Mouse (Mus musculus) erythroblast, embryonic 14.5 days (primary cell): Measurements from ENCODE around the gene Chd2.

Experiments
- GATA1 ChIP-seq: IDR thresholded peaks from 2 replicates; pipeline ENCODE4 v1.6.1; 2012; ENCODE audit warnings: low read length, inconsistent platforms, mixed read lengths
- TAL1 ChIP-seq: IDR thresholded peaks from 3 replicates; pipeline ENCODE4 v1.6.1; 2012; ENCODE audit warnings: low read length, inconsistent platforms, mixed read lengths

DNA sequence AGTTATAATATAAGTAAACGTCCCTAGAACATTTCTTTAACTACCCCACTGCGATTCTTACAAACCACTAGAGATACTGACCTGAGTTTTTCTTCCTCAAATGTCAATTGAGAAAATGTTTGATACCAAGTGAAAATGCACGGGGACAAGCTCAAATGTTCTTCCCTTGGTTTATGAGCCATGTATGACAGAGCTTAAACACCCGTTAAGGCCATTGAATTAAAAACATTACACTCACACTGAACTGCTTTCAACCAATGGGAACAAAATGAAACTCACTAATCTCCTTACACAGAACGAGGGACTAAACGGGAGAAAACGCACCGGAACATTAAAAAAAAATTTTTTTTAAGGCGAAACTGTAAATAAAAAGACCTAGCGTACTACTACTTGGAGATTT, 4.4 kb downstream of the Chd2 start:
- no peak for TF ChIP-seq GATA1
- TF ChIP-seq TAL1, result no peak
